Mouse (Mus musculus): ENCODE measurements around the gene Gm9758. TPM values are rescaled to one million over a fixed set of nuclear protein-coding genes. Genes with fewer than 3 reads are reported as not detected.
"Not testable (repeated sequence)": the region's sequence is repeated elsewhere in the genome, so short reads cannot be mapped to it uniquely, and the experiment has no call there.

Gm9758 gene
- not detected for total RNA-seq (2021)
- long read RNA-seq, experiment 1 = 0 reads
- long read RNA-seq, experiment 2 = 0 reads

GRCm38 (mm10) chr5:14914799-14915198 is at the start of gene Gm9758:
TSS of gene Gm9758 (minus strand) at chr5:14914899.
- DNase-seq = not testable (repeated sequence)

DNA sequence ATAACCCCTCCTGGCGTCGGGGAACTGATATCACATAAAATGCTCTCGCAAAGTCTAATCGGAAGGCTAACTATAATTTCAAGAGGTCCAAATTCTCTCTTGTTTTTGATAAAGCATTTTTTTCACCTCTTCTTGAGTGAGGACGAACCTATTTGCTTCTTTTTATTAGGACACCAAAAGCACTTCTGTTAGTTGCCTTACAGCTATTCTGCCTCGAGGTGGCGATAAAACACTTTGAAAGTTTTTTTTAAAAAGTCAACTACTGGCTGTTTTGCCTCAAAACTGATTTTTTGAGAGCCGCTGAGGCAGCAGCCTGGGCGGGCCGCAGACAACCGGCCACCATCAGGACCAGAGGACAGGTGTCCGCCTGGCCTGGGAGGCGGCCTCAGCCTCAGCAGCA is 49.1 kb upstream of the Gm9758 start:
- not testable (repeated sequence) for DNase-seq

- DNase-seq = not testable (repeated sequence)
Observed at GRCm38 (mm10) chr5:14961502-14961901, 46.8 kb upstream of the Gm9758 start.

- DNase-seq = not testable (repeated sequence)
Observed at GRCm38 (mm10) chr5:14955928-14956706, 41.4 kb upstream of the Gm9758 start.

DNA sequence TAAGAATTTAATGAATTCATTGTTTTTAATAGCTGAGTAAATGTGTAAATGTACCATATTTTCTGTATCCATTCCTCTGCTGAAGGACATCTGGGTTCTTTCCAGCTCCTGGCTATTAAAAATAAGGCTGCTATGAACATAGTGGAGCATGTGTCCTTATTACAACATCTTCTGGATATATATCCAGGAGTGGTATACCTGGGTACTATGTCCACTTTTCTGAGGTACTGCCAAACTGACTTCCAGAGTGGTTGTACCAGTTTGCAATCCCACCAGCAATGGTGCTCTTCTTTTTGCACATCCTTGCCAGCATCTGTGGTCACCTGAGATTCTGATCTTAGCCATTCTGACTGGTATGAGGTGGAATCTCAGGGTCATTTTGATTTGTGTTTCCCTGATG is 38.9 kb upstream of the Gm9758 start:
- DNase-seq = not testable (repeated sequence)

GRCm38 (mm10) chr5:14952749-14953148 is 38.0 kb upstream of the Gm9758 start:
- DNase-seq = not testable (repeated sequence)

GRCm38 (mm10) chr5:14951822-14952221 is 37.1 kb upstream of the Gm9758 start:
- not testable (repeated sequence) for DNase-seq

- not testable (repeated sequence) for DNase-seq
Observed at GRCm38 (mm10) chr5:14947482-14948198, 32.9 kb upstream of the Gm9758 start.

GRCm38 (mm10) chr5:14945524-14945923 is 30.8 kb upstream of the Gm9758 start:
- not testable (repeated sequence) for DNase-seq

DNA sequence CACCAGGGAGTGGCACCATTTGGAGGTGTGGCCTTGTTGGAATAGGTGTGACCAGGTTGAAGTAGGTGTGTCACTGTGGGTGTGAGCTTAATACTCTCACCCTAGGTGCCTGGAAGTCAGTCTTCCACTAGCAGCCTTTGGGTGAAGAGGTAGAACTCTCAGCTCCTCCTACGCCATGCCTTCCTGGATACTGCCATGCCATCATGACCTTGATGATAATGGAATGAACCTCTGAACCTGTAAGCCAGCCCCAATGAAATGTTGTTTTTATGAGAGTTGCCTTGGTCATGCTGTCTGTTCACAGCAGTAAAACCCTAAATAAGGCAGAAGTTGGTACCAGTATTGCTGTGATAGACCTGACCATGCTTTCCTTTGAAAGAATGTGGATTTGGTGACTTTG is 26.3 kb upstream of the Gm9758 start:
- DNase-seq = not testable (repeated sequence)

GRCm38 (mm10) chr5:14938329-14938728 is 23.6 kb upstream of the Gm9758 start, which contains the start of gene Speer4e:
TSS of gene Speer4e (minus strand) at chr5:14938429.
- not testable (repeated sequence) for DNase-seq

GRCm38 (mm10) chr5:14933721-14934120 is 19.0 kb upstream of the Gm9758 start:
- not testable (repeated sequence) for DNase-seq

DNA sequence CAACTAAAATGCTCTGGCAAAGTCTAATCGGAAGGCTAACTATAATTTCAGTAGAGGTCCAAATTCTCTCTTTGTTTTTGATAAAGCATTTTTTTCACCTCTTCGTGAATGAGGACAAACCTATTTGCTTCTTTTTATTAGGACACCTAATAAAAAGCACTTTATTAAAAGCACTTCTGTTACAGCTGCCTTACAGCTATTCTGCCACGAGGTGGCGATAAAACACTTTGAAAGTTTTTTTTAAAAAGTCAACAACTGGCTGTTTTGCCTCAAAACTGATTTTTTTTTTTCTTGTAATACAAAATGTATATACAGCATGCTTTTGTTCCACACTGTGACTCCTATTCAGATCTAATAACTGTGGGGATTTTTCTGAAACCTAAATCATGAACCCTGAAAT is 12.3 kb upstream of the Gm9758 start:
- DNase-seq = not testable (repeated sequence)

GRCm38 (mm10) chr5:14914361-14914760 is 338 bp downstream of the Gm9758 start:
- DNase-seq = not testable (repeated sequence)

GRCm38 (mm10) chr5:14903539-14903938 is 11.2 kb downstream of the Gm9758 start:
- not testable (repeated sequence) for DNase-seq

- no peak for DNase-seq
Observed at GRCm38 (mm10) chr5:14892242-14892641, 22.5 kb downstream of the Gm9758 start.

- DNase-seq = not testable (repeated sequence)
Observed at GRCm38 (mm10) chr5:14885291-14885690, 29.4 kb downstream of the Gm9758 start.

Other genes with a start within 250 kb of the Gm9758 start
- not detected for gene Speer4e, start 23.5 kb upstream of the Gm9758 start, total RNA-seq (2021)
- not detected for gene Gm10354, start 64.0 kb upstream of the Gm9758 start, total RNA-seq (2021)
- gene Gm17019, start 118.1 kb upstream of the Gm9758 start, total RNA-seq (2021) = not detected